Mouse (Mus musculus) kidney, postnatal 10 days (tissue): ENCODE data around the gene Rab34.

Experiments used
- DNase-seq: peaks from one replicate; pipeline ENCODE4 v3.0.0; 2021; ENCODE audit warnings: mixed read lengths

The Rab34 gene

DNA sequence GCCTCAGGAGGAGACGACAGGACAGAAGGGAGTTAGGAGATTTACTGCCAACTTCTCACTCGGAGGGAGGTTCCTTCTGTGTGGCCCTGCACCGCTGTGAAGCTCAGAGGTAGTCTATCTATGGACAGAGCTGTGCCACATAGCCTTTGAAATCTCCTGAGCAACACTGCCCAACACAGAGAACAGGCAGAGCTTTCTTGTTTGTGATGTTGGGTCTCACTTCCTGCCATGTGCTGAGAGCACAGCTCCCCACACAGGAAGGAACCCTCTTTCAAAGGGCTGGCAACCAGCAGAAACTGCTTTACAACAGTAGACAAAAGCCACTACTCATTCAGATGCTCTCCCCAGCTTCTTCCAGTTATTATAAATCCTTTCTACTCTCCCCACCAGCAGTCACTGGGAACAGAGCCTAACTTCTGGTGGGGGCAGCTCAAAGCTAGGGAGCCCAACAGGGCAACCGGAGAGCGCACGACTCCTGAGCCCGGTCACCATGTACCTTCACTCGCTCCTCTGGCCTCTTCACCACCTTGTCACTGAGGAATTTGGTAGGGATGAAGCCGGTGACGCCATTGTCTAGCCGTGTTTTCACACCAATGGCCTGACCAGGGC lies 27.6 kb downstream of the Rab34 start:
- DNase-seq: no peak

DNA sequence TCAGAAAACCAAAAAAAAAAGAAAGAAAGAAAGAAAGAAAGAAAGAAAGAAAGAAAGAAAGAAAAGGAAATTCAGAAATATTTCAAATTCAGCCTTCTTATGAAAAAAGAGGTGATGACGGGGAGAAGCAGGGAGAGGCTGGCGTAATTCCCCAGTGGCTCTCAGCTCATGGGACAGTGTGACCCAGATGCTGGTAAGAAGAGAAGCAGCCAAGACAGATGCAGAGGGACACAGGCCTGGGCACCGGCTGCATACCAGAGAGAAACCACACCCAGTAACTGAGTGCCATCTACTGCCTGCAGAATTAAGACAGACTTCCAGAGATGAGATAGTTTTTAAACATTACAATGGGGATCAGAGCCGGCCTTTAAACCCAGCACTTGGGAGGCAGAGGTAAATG lies 35.4 kb downstream of the Rab34 start:
- DNase-seq: no peak

DNA sequence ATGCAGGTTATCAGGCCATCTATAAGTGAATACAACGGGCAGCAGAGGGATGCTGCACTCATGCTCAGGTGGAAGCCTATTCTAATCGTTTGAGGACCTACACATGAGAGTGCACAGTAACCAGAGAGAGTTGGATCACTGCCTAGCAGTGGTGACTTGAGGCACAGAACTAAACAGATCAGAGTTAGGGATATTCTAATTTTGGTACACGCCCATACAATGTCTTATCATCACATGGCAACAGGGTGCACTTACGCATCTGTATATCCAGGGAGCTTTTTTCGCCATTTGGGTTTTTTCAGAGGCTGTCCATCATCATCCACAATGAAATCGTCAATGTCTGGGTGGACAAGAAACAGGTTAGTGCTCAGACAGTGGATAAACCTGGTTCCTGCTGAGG lies 43.3 kb downstream of the Rab34 start:
- DNase-seq: no peak

DNA sequence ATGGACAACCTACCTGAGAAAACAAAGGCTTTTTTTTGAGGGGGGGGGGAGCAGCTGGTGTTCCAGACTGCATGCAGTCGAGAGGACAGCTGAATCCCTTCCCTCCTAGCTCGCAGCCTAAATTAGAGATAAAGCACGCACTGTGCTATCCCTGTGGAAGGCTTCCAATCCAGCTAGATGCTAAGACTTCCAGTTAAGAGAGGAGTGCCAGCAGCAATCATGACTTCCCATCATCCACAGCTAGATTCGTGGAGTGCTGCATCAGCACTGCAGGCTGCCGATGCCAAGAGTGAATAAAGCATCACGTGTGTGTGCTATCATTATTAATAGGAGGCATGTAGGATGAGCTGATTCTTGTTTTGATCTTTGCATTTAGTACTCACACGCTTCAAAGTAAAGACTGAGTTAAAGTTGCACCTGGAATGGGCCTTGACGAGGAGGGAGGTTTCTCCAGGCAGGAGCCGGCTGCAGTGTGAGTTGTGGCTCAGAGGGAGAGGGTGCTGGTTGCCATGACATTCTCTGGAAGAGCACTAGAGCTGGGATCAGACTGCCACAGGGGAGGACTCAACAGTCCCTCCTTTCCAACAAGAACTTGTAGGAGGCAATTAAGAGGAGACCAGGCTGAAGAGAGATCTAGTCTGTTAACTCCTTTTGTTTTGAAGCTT lies 52.1 kb downstream of the Rab34 start:
- DNase-seq: no peak
